Mouse (Mus musculus) forebrain, embryonic 16.5 days (tissue): ENCODE measurements around the gene Olfr33. TPM values are rescaled to one million over a fixed set of nuclear protein-coding genes. Genes with fewer than 3 reads are reported as not detected.

Experiments
- ATAC-seq: fragments of 200-750 bp; cut with Nextera tagmentation; 2 replicates; pipeline ENCODE4 v1.8.0; 2017; ENCODE audit warnings: mild to moderate bottlenecking, moderate library complexity
- H3K27ac ChIP-seq: fragments of 300-500 bp; sonication (generic); 2 replicates; pipeline ENCODE4 v1.5.1; 2014; ENCODE audit warnings: low read length, control low read depth
- H3K27me3 ChIP-seq: fragments of 300-500 bp; sonication (generic); replicated peaks from 2 replicates; pipeline ENCODE4 v1.6.1; 2014; ENCODE audit warnings: low read length; ENCODE audit not compliant: control insufficient read depth, insufficient read depth
- H3K36me3 ChIP-seq: fragments of 300-500 bp; sonication (generic); 2 replicates; pipeline ENCODE4 v1.6.1; 2014; ENCODE audit not compliant: control insufficient read depth, insufficient read depth
- H3K4me1 ChIP-seq: fragments of 300-500 bp; sonication (generic); replicated peaks from 2 replicates; pipeline ENCODE4 v1.6.1; 2014; ENCODE audit warnings: low read length; ENCODE audit not compliant: control insufficient read depth, insufficient read depth
- H3K4me2 ChIP-seq: fragments of 300-500 bp; sonication (generic); 2 replicates; pipeline ENCODE4 v1.6.1; 2014; ENCODE audit warnings: mild to moderate bottlenecking, low read length, control low read depth
- H3K4me3 ChIP-seq: fragments of 300-500 bp; sonication (generic); replicated peaks from 2 replicates; pipeline ENCODE4 v1.5.1; 2014; ENCODE audit warnings: mild to moderate bottlenecking, low read length, control low read depth
- H3K9ac ChIP-seq: fragments of 300-500 bp; sonication (generic); replicated peaks from 2 replicates; pipeline ENCODE4 v1.6.1; 2014; ENCODE audit warnings: low read depth, low read length, control low read depth
- H3K9me3 ChIP-seq: fragments of 300-500 bp; sonication (generic); 2 replicates; pipeline ENCODE4 v1.6.1; 2016; ENCODE audit warnings: low read length; ENCODE audit not compliant: control insufficient read depth
- WGBS: fragments of 180-500 bp; shearing (Covaris S2); extraction: QIAGEN DNeasy Blood & Tissue Kit; methylation state at CpG from one replicate; pipeline ENCODE4 v1.1.7; 2014; 5-methylcytosine and 5-hydroxymethylcytosine counted together
- polyA plus RNA-seq: library from polyadenylated mRNA; unstranded; fragments of >200 nt; fragmentation: Nextera tagmentation; extraction: Ambion mirVana; gene quantifications from 2 replicates; pipeline ENCODE4 v1.2.1, GENCODE M21; 2015

Gene Olfr33
- polyA plus RNA-seq, result not detected in 2 replicates

DNA sequence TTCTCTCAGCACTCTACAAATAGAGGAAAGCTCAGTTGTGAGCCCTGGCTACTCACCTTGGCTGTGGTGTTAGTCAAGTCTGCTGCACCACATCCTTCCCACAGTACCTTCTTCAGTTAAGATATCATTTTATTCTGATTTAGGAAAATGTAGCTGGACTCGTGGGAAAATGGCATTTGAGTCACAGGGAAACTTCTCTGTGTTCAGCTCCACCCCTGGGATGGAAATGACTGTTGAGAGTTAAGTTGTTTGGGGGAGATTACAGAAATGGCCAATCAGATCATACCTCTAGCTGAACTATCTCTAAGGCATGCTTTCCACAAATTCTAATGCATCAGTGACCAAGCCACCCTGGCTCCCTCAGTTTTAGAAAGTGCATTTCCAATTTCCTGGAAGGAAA is at the start of gene Olfr33:
Olfr33 (minus strand) TSS at position 101 of the 400 bp plus-strand sequence.
- Histone ChIP-seq H3K4me1 (no peaks in the 10 kb centered on the region), H3K9me3 (no peaks in the 10 kb centered on the region), H3K4me3 (no peak within 1 kb of the TSS), H3K27me3 (no peaks in the 10 kb centered on the region), H3K36me3 (no peaks in the 10 kb centered on the region), H3K9ac (no peak within 1 kb of the TSS), H3K4me2 (no peak within 1 kb of the TSS), H3K27ac (no peak within 1 kb of the TSS)
- ATAC-seq, result no peak
- WGBS, result 42% methylated on average over 1 of the region's 1 CpGs

DNA sequence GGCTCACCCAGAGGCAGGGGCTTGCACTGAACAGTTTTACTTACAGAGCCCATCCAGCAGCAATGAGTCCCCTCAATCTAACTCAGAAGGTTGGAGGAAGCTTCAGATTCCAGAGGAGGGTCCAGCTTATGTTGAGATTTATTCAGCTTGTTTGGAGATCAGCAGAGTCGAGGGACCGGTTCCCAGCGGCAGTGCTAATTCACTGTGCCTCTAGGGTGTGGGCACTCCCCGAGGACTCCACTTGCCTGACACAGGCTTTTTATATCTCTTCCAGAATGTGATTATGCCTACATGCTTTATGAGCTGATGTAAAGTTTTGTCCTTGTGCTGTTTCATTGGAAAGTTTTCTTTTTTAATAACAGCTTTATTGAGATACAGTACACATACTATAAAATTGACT is 40.4 kb upstream of the Olfr33 start, which contains the start of the genes Olfr560 and Olfr78:
Olfr560 (minus strand) TSS at position 101 of the 400 bp plus-strand sequence.
Olfr78 (minus strand) TSS at position 206 of the 400 bp plus-strand sequence.
- Histone ChIP-seq H3K4me1 (no peaks in the 10 kb centered on the region), H3K27me3 (no peaks in the 10 kb centered on the region), H3K36me3 (no peaks in the 10 kb centered on the region), H3K4me3 (no peak within 1 kb of the TSS), H3K4me2 (no peak within 1 kb of the TSS), H3K27ac (no peak within 1 kb of the TSS), H3K9me3 (no peaks in the 10 kb centered on the region), H3K9ac (no peak within 1 kb of the TSS)
- 70% methylated on average over 4 of the region's 4 CpGs for WGBS
- ATAC-seq, result no peak

DNA sequence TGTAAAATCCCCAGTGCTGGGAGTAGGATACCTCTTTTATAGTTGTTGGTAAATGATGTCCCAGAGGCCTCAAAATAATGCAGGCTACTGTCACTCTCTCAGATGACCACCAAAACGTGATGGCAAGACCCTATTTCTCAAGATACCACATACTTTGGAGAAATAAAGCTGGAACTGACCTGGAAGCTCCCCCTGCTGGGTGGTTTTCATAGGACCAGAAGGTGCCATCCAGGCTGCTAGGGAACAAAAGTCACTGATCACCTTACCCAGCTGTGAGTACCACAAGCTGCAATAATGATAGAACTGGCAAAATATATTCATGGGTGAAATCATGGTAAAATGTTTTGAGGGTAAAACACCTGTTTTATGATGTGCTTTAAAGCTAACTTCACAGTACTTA is 33.2 kb upstream of the Olfr33 start:
- H3K9me3 ChIP-seq, result no peaks in the 10 kb centered on the region
- 21% methylated on average over 1 of the region's 1 CpGs for WGBS
- no peak overlapping the region for H3K27ac ChIP-seq
- no peak overlapping the region for H3K9ac ChIP-seq
- H3K27me3 ChIP-seq, result no peaks in the 10 kb centered on the region
- H3K4me3 ChIP-seq, result no peak overlapping the region
- H3K4me1 ChIP-seq, result no peaks in the 10 kb centered on the region
- H3K36me3 ChIP-seq, result no peaks in the 10 kb centered on the region
- ATAC-seq, result no peak
- H3K4me2 ChIP-seq, result no peak overlapping the region

DNA sequence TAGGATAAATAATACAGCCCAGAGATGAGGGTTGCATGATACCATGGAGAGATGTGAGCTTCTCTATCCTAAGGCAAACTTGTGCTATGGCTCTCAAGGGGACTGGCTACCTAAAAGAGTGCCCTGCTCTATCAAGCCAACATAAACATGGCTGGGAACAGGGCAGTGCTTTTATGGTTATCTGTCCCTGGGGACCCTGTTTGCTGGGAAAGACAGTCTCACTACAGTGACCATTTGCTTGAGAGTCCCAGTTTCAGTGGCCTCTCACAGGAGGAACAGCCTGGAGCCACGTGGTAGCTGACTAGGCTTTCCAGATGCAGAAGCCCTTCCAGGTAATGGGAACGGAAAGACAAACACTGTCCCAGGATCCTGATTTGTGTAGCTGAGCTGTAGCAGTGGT is 18.8 kb upstream of the Olfr33 start:
- H3K9ac ChIP-seq, result no peak overlapping the region
- no peak overlapping the region for H3K27ac ChIP-seq
- no peak overlapping the region for H3K4me2 ChIP-seq
- no peak overlapping the region for H3K4me3 ChIP-seq
- ATAC-seq, result no peak
- 78% methylated on average over 2 of the region's 2 CpGs for WGBS
- H3K27me3 ChIP-seq, result no peaks in the 10 kb centered on the region
- H3K4me1 ChIP-seq, result no peaks in the 10 kb centered on the region
- no peaks in the 10 kb centered on the region for H3K9me3 ChIP-seq
- no peaks in the 10 kb centered on the region for H3K36me3 ChIP-seq

DNA sequence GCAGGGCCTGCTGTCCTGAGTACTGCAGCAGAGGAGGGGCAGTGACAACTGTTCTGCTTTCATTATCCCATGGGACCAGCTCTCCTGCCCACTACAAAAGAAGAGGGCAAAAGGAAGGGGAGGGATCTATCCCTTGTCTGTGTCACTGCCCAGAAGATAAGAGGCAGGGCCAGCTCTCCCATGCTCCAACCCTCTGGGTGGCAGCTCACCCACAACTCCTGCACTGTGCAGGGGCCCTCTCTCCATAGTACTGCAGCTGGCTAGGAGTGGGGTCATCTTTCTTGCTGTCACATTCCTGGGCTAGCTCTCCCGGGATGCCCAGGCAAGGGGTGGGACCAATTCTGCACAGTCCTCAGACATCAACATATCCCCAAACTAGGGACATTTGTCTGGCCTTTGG is 14.9 kb upstream of the Olfr33 start:
- WGBS, result 100% methylated on average over 1 of the region's 1 CpGs
- no peak for ATAC-seq

DNA sequence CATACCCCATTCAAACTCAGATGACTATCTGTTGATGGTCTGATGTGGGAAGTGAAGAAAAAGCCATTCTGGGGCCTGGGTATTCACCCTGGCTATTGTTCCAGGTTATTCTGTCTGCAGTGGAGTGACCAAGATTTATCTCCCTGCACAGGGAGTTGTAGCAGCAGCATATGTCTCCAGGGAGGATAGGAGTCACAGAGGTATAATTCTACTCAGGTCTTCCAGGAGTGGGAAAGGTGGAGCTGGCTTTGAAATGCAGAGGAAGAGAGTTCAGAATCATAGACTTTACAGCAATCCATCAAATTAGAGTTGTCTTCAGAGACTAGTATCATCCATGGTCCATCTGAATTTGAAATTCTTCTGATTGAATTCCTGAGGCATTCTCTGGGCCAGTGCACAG is 8.5 kb upstream of the Olfr33 start, which contains the start of gene Olfr559:
Olfr559 (minus strand) TSS at position 101 of the 400 bp plus-strand sequence.
- no peaks in the 10 kb centered on the region for H3K4me1 ChIP-seq
- H3K4me3 ChIP-seq, result no peak within 1 kb of the TSS
- no peaks in the 10 kb centered on the region for H3K36me3 ChIP-seq
- ATAC-seq, result no peak
- no peak within 1 kb of the TSS for H3K27ac ChIP-seq
- no peak within 1 kb of the TSS for H3K4me2 ChIP-seq
- H3K9ac ChIP-seq, result no peak within 1 kb of the TSS
- H3K27me3 ChIP-seq, result no peaks in the 10 kb centered on the region
- no peaks in the 10 kb centered on the region for H3K9me3 ChIP-seq

More for the DNA sequence above, 14.9 kb upstream of the Olfr33 start:
- Histone ChIP-seq H3K9me3 (no peaks in the 10 kb centered on the region), H3K4me3 (no peak overlapping the region), H3K27ac (no peak overlapping the region), H3K9ac (no peak overlapping the region), H3K4me1 (no peaks in the 10 kb centered on the region), H3K4me2 (no peak overlapping the region), H3K36me3 (no peaks in the 10 kb centered on the region), H3K27me3 (no peaks in the 10 kb centered on the region)

DNA sequence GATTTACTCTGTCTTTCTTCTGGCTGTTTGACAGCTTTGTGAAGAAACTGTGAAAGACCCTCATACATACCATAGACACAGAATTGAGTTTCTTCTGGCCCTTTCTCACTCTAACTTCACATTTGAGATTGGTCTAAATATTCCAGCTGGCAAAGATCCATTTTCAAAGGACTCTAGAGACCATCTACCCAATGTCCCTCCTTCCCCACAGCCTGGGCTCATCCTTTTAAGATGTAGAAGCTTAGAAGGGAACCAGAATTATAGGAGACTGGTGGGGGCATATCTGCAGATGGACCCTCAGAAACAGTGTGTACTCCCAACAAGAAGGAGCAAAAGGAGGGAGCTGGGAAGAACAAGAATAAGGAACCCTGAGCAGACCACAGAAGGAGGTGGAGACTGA is 17.0 kb downstream of the Olfr33 start, which contains the start of gene Olfr558:
Olfr558 (plus strand) TSS at position 301 of the 400 bp plus-strand sequence.
- Histone ChIP-seq H3K4me3 (no peak within 1 kb of the TSS), H3K36me3 (no peaks in the 10 kb centered on the region), H3K9ac (no peak within 1 kb of the TSS), H3K4me2 (no peak within 1 kb of the TSS), H3K4me1 (no peaks in the 10 kb centered on the region), H3K9me3 (no peaks in the 10 kb centered on the region), H3K27ac (no peak within 1 kb of the TSS), H3K27me3 (no peaks in the 10 kb centered on the region)
- no peak for ATAC-seq

DNA sequence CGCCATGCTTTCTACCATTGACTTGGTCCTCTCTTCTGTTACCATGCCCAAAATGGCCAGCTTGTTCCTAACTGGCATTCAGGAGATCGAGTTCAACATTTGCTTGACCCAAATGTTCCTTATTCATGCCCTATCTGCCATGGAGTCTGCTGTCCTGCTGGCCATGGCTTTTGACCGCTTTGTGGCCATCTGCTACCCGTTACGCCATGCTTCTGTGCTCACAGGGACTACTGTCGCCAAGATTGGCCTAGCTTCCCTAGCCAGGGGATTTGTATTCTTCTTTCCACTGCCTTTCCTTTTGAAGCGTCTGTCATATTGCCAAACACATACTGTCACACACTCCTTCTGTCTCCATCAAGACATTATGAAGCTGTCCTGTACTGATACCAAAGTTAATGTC is 20.4 kb downstream of the Olfr33 start:
- H3K4me3 ChIP-seq, result no peak overlapping the region
- WGBS, result 91% methylated on average over 7 of the region's 7 CpGs

DNA sequence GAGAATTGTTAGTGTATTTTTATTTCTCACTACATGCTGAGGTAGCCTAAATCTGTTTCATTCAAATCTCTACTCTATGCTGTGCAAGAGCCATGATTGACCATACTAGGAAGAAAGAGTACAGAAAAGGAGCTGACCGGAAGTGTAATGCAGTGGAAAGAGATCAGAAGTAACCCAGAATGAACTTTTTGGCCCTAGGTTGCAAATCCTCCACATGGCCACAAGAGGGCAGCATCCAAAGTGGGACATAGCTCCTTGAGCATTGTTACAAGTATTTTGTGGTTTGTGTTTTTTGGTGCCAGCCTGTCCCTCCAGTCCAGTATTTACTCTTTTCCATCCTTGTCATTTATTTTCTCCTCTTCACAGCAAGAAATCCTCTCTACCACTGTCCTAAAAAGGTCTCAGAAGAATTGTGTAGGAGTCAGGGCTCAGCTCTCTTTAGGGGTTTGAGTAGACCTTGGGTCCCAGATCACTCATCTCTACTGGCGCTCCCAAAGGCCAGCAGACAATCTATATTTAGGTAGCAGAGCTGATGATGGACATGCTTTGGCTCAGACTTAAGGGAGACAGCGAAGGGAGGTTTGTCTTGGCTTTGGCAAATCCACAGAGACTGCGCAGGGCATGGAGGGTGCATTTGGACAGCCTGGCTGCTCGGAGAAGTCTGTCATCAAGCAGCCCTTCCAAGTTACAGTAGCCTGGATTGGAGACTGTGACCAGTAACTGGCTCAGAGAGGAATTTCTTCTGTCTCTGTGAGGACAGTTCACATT is 23.3 kb downstream of the Olfr33 start, which contains the start of gene Olfr557:
Olfr557 (plus strand) TSS at position 553 of the 768 bp plus-strand sequence.
- Histone ChIP-seq H3K4me3 (no peak within 1 kb of the TSS), H3K9ac (no peak within 1 kb of the TSS), H3K9me3 (no peaks in the 10 kb centered on the region), H3K27me3 (no peaks in the 10 kb centered on the region), H3K4me1 (no peaks in the 10 kb centered on the region), H3K4me2 (no peak within 1 kb of the TSS), H3K36me3 (no peaks in the 10 kb centered on the region), H3K27ac (no peak within 1 kb of the TSS)
- ATAC-seq, result no peak
- 86% methylated on average over 5 of the region's 5 CpGs for WGBS

More for the DNA sequence above, 20.4 kb downstream of the Olfr33 start:
- no peak for ATAC-seq
- H3K9ac ChIP-seq, result no peak overlapping the region
- no peak overlapping the region for H3K27ac ChIP-seq
- no peaks in the 10 kb centered on the region for H3K27me3 ChIP-seq
- no peak overlapping the region for H3K4me2 ChIP-seq
- H3K36me3 ChIP-seq, result no peaks in the 10 kb centered on the region
- H3K4me1 ChIP-seq, result no peaks in the 10 kb centered on the region
- no peaks in the 10 kb centered on the region for H3K9me3 ChIP-seq
